Mouse (Mus musculus) 3134 (cell line): ENCODE measurements around the gene Large1.
"Not testable (repeated sequence)": the region's sequence is repeated elsewhere in the genome, so short reads cannot be mapped to it uniquely, and the experiment has no call there.

ENCODE experiments used
- DNase-seq: peaks from one replicate; pipeline ENCODE4 v3.0.0-alpha.2; 2011; ENCODE audit warnings: low spot score; ENCODE audit not compliant: insufficient read length; ENCODE audit errors: extremely low read depth

Large1 gene

GRCm38 (mm10) chr8:73302947-73303346 is 50.4 kb downstream of the Large1 start:
- DNase-seq = no peak

- no peak for DNase-seq
Observed at GRCm38 (mm10) chr8:73295531-73295930, 57.8 kb downstream of the Large1 start.

- DNase-seq = no peak
Observed at GRCm38 (mm10) chr8:73293655-73294054, 59.7 kb downstream of the Large1 start.

GRCm38 (mm10) chr8:73291630-73292029 is 61.7 kb downstream of the Large1 start:
- DNase-seq = no peak

- DNase-seq = peak; percentile 40
Observed at GRCm38 (mm10) chr8:73290636-73291035, 62.7 kb downstream of the Large1 start.

- DNase-seq = peak; percentile 67
Observed at GRCm38 (mm10) chr8:73289831-73290230, 63.5 kb downstream of the Large1 start.

GRCm38 (mm10) chr8:73281996-73282395 is 71.3 kb downstream of the Large1 start:
- peak; percentile 21 for DNase-seq

- DNase-seq = peak; percentile 71
Observed at GRCm38 (mm10) chr8:73276015-73276414, 77.3 kb downstream of the Large1 start.

- not testable (repeated sequence) for DNase-seq
Observed at GRCm38 (mm10) chr8:73275445-73275844, 77.9 kb downstream of the Large1 start.

GRCm38 (mm10) chr8:73273150-73273549 is 80.2 kb downstream of the Large1 start:
- DNase-seq = no peak

- no peak for DNase-seq
Observed at GRCm38 (mm10) chr8:73270991-73271390, 82.3 kb downstream of the Large1 start.

GRCm38 (mm10) chr8:73257981-73258380 is 95.4 kb downstream of the Large1 start:
- peak; percentile 28 for DNase-seq

- DNase-seq = no peak
Observed at GRCm38 (mm10) chr8:73244186-73244585, 109.2 kb downstream of the Large1 start.

- no peak for DNase-seq
Observed at GRCm38 (mm10) chr8:73242066-73242465, 111.3 kb downstream of the Large1 start.

- DNase-seq = no peak
Observed at GRCm38 (mm10) chr8:73234209-73234608, 119.1 kb downstream of the Large1 start.

- peak; percentile 52 for DNase-seq
Observed at GRCm38 (mm10) chr8:73233358-73234041, 119.8 kb downstream of the Large1 start.

GRCm38 (mm10) chr8:73226841-73227240 is 126.5 kb downstream of the Large1 start:
- DNase-seq = no peak

- no peak for DNase-seq
Observed at GRCm38 (mm10) chr8:73225654-73226053, 127.7 kb downstream of the Large1 start.

- no peak for DNase-seq
Observed at GRCm38 (mm10) chr8:73219178-73219811, 134.0 kb downstream of the Large1 start.

- no peak for DNase-seq
Observed at GRCm38 (mm10) chr8:73206831-73207230, 146.5 kb downstream of the Large1 start.

GRCm38 (mm10) chr8:73201854-73202253 is 151.5 kb downstream of the Large1 start:
- DNase-seq = no peak

- DNase-seq = no peak
Observed at GRCm38 (mm10) chr8:73197714-73198113, 155.6 kb downstream of the Large1 start.
